In the genomic region with DNA sequence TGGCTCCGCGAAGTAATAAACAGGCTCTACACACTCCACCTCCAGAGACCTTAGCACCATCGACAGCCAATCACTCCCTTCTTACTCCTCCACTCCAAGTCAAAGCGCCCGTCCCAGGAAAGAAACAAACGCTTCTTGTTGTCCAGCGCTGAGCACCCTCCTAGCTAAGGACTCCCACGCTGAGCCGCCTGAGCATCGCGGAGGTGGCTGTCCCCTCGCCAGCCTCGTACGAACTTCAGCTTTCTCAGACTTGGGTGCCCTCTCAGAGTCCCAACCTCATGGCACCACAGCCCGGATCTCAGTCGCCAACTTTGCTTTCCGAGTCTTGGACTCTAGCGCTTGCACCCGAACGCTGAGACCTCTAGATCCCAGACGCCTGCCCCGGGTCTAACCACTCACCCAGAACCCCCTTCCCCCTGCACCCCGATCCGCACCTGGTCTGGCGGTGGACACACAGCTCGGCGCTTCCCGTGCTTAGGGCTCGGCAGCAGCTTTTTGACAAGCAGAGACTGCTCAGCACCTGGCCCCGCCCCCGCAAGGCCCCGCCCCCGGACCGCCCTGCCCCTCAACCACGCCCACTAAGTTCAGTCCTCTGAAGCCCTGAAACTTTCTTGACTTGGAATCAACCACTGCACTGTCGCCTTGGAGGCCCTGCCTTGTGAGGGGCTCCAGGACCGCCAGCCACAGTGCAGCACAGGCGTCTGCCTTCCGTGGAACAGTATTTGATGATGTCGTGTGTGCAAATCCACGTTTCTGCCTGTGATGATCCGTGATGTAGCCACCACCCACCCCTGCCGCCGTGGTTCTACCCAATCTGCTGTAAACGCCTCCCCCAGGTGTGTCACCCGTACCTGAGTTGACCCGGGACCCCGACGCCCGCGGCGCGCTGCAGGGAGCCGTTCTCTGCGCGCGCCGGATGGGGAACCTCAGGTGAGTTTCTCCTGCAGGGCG, we compare ENCODE assay signal across 8 mouse cellular contexts. TPM values are rescaled to one million over a fixed set of nuclear protein-coding genes. Genes with fewer than 3 reads are reported as not detected.
DNase-seq lines count a peak whose midpoint lies in the region; ATAC-seq lines count a peak whose summit lies in the region.

No protein-coding gene starts in this region.

- H3K4me1 ChIP-seq in forebrain, embryonic 10.5 days: peaks cover 24% of the 10 kb centered on the region
- peaks cover 27% of the 10 kb centered on the region for H3K4me1 ChIP-seq in hindbrain, embryonic 10.5 days (replicated peaks)
- H3K4me1 ChIP-seq in limb, embryonic 15.5 days: peaks cover 24% of the 10 kb centered on the region
- H3K4me1 ChIP-seq in midbrain, embryonic 16.5 days (ENCODE audit: control insufficient read depth, insufficient read depth, low read length): peaks cover 13% of the 10 kb centered on the region
- peaks cover 20% of the 10 kb centered on the region; the same call in 1 of the 2 replicates for H3K4me1 ChIP-seq in stomach, embryonic 16.5 days (ENCODE audit: control insufficient read depth, insufficient read depth, low read length)

- H3K27me3 ChIP-seq in forebrain, embryonic 10.5 days (ENCODE audit: poor library complexity, severe bottlenecking): peaks cover 75% of the 10 kb centered on the region
- H3K27me3 ChIP-seq in hindbrain, embryonic 10.5 days (ENCODE audit: insufficient read depth, poor library complexity, severe bottlenecking): peaks cover 70% of the 10 kb centered on the region
- H3K27me3 ChIP-seq in limb, embryonic 15.5 days: peaks cover 29% of the 10 kb centered on the region
- peaks cover 20% of the 10 kb centered on the region for H3K27me3 ChIP-seq in midbrain, embryonic 16.5 days (ENCODE audit: control insufficient read depth, insufficient read depth, low read depth, low read length)
- no peaks in the 10 kb centered on the region for H3K27me3 ChIP-seq in stomach, embryonic 16.5 days (ENCODE audit: control insufficient read depth, insufficient read depth, low read length)

- H3K9me3 ChIP-seq in forebrain, embryonic 10.5 days: no peaks in the 10 kb centered on the region
- no peaks in the 10 kb centered on the region for H3K9me3 ChIP-seq in hindbrain, embryonic 10.5 days
- no peaks in the 10 kb centered on the region for H3K9me3 ChIP-seq in limb, embryonic 15.5 days
- H3K9me3 ChIP-seq in midbrain, embryonic 16.5 days (replicated peaks; ENCODE audit: control insufficient read depth, low read length, poor library complexity, severe bottlenecking): no peaks in the 10 kb centered on the region
- no peaks in the 10 kb centered on the region for H3K9me3 ChIP-seq in stomach, embryonic 16.5 days (replicated peaks; ENCODE audit: control insufficient read depth, low read length)

- peak overlapping the region; percentile 60 for H3K4me3 ChIP-seq in forebrain, embryonic 10.5 days
- H3K4me3 ChIP-seq in hindbrain, embryonic 10.5 days: peak overlapping the region; percentile 61
- H3K4me3 ChIP-seq in limb, embryonic 15.5 days: peak overlapping the region; percentile 49
- H3K4me3 ChIP-seq in midbrain, embryonic 16.5 days (ENCODE audit: low read depth, low read length): peak overlapping the region; percentile 36
- H3K4me3 ChIP-seq in stomach, embryonic 16.5 days (replicated peaks; ENCODE audit: low read length): peak overlapping the region; percentile 58

- H3K36me3 ChIP-seq in forebrain, embryonic 10.5 days (replicated peaks): no peaks in the 10 kb centered on the region
- no peaks in the 10 kb centered on the region for H3K36me3 ChIP-seq in hindbrain, embryonic 10.5 days
- H3K36me3 ChIP-seq in limb, embryonic 15.5 days: no peaks in the 10 kb centered on the region
- no peaks in the 10 kb centered on the region for H3K36me3 ChIP-seq in midbrain, embryonic 16.5 days (ENCODE audit: control insufficient read depth, insufficient read depth, low read length)
- no peaks in the 10 kb centered on the region for H3K36me3 ChIP-seq in stomach, embryonic 16.5 days (ENCODE audit: control insufficient read depth, insufficient read depth, low read length)

- ATAC-seq in limb, embryonic 15.5 days (ENCODE audit: insufficient number of reproducible peaks, low FRiP score, low TSS enrichment, low read depth): peak; percentile 82
- ATAC-seq in midbrain, embryonic 16.5 days: no peak
- ATAC-seq in stomach, embryonic 16.5 days (ENCODE audit: insufficient read depth, low FRiP score): peak; percentile 88

- peak overlapping the region; percentile 95 for H3K4me2 ChIP-seq in limb, embryonic 15.5 days
- peak overlapping the region; percentile 70 for H3K4me2 ChIP-seq in midbrain, embryonic 16.5 days (ENCODE audit: low read length)
- peak overlapping the region; percentile 88 for H3K4me2 ChIP-seq in stomach, embryonic 16.5 days (ENCODE audit: low read depth, low read length)

- H3K27ac ChIP-seq in forebrain, embryonic 10.5 days: no peak overlapping the region
- H3K27ac ChIP-seq in hindbrain, embryonic 10.5 days: peak overlapping the region; percentile 35; the same call in 1 of the 2 replicates
- no peak overlapping the region for H3K27ac ChIP-seq in limb, embryonic 15.5 days
- H3K27ac ChIP-seq in midbrain, embryonic 16.5 days (ENCODE audit: low read length): no peak overlapping the region
- no peak overlapping the region for H3K27ac ChIP-seq in stomach, embryonic 16.5 days (ENCODE audit: low read length)

- 1% methylated on average over 59 of the region's 59 CpGs for WGBS in forebrain, embryonic 10.5 days
- 2% methylated on average over 59 of the region's 59 CpGs for WGBS in hindbrain, embryonic 10.5 days
- WGBS in limb, embryonic 15.5 days: 1% methylated on average over 59 of the region's 59 CpGs
- WGBS in midbrain, embryonic 16.5 days: 2% methylated on average over 58 of the region's 59 CpGs
- 1% methylated on average over 59 of the region's 59 CpGs for WGBS in stomach, embryonic 16.5 days

- peak; percentile 24 to 47 for DNase-seq in CD8-positive naive resting alpha-beta T cell, adult 2 months (ENCODE audit: low read depth in 2 of 2, low spot score in 2 of 2)
- DNase-seq in adrenal gland, adult 8-10 months: peak; percentile 46
- peak; percentile 66 for DNase-seq in forebrain, embryonic 10.5 days (ENCODE audit: extremely low spot score, low spot score)
- DNase-seq in hindbrain, embryonic 10.5 days (ENCODE audit: low spot score): peak; percentile 78
- no peak for DNase-seq in layer of hippocampus, adult 11-12 months (ENCODE audit: low spot score)

- peak overlapping the region; percentile 42; the same call in 1 of the 2 replicates for H3K9ac ChIP-seq in limb, embryonic 15.5 days
- H3K9ac ChIP-seq in midbrain, embryonic 16.5 days (ENCODE audit: low read depth, low read length): peak overlapping the region; percentile 33
- peak overlapping the region; percentile 57 for H3K9ac ChIP-seq in stomach, embryonic 16.5 days (ENCODE audit: low read length)

RNA-seq across cellular contexts. Expression of a gene that starts 2.4 kb away (rescaled TPM):
- 10 to 100 TPM in 2 of 4 experiments, 1 to 10 TPM in 2; 5.2 to 26.1 (median 16.0) TPM for total RNA-seq in adrenal gland, adult 8-10 months (2022)
- 0.49 and 0.67 TPM in 2 replicates for polyA plus RNA-seq in forebrain, embryonic 10.5 days (2016; fragmentation: Nextera tagmentation; extraction: Ambion mirVana)
- polyA plus RNA-seq in hindbrain, embryonic 10.5 days (2016; fragmentation: Nextera tagmentation; extraction: Ambion mirVana): 0.51 and 1.0 TPM in 2 replicates
- 3.4 and 4.2 TPM in 2 replicates for polyA plus RNA-seq in limb, embryonic 15.5 days (2015; fragmentation: Nextera tagmentation; extraction: Ambion mirVana)
- polyA plus RNA-seq in midbrain, embryonic 16.5 days (2015; fragmentation: Nextera tagmentation; extraction: Ambion mirVana): 0.05 and 0.15 TPM in 2 replicates
- 2.3 and 2.5 TPM in 2 replicates for polyA plus RNA-seq in stomach, embryonic 16.5 days (2015; fragmentation: Nextera tagmentation; extraction: Ambion mirVana)

RNA-seq across cellular contexts. Expression of a gene that starts 55.9 kb away (rescaled TPM):
- total RNA-seq in adrenal gland, adult 8-10 months (2022): 10 to 100 TPM; 69.3 to 87.1 (median 77.0) TPM
- polyA plus RNA-seq in forebrain, embryonic 10.5 days (2016; fragmentation: Nextera tagmentation; extraction: Ambion mirVana): 39.2 and 43.2 TPM in 2 replicates
- 58.9 and 64.5 TPM in 2 replicates for polyA plus RNA-seq in hindbrain, embryonic 10.5 days (2016; fragmentation: Nextera tagmentation; extraction: Ambion mirVana)
- 48.8 and 51.3 TPM in 2 replicates for polyA plus RNA-seq in limb, embryonic 15.5 days (2015; fragmentation: Nextera tagmentation; extraction: Ambion mirVana)
- polyA plus RNA-seq in midbrain, embryonic 16.5 days (2015; fragmentation: Nextera tagmentation; extraction: Ambion mirVana): 52.5 and 57.2 TPM in 2 replicates
- 43.1 and 45.3 TPM in 2 replicates for polyA plus RNA-seq in stomach, embryonic 16.5 days (2015; fragmentation: Nextera tagmentation; extraction: Ambion mirVana)
